Mouse (Mus musculus): ENCODE measurements at regions not wholly inside any gene's neighbourhood (a gene's known extent, or its start where the extent isn't known, plus 50 kb on each side); places are given as distances from the start of the nearest gene placed in this dataset.

DNA sequence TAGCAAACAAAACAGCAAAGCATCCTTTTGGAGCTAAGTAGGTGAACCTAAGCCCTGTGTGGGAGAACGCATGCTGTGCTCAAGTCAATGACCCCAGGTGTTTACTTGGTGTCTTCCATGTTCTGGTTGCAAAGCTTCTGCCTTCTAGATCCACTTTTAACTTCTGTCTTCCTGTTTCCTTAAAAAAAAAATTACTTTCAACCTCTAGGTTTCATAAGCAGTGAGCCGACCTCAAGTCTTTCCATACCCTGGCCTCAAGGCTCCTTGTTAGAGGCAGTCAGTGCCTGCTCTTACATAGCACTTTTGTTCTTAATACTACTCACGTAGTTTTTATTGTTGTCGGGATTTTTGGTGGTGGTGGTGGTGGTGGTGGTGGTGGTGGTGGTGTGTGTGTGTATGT lies 149.9 kb upstream of the Emcn start:
- H3K4me2 ChIP-seq (replicated peaks) = no peak overlapping the region
- no peaks in the 10 kb centered on the region for H3K4me1 ChIP-seq (replicated peaks)
- H3K4me3 ChIP-seq (replicated peaks) = no peak overlapping the region
- no peaks in the 10 kb centered on the region for H3K9me3 ChIP-seq
- H3K9ac ChIP-seq = no peak overlapping the region
- ATAC-seq = no peak
- H3K36me3 ChIP-seq = no peaks in the 10 kb centered on the region
- H3K27me3 ChIP-seq (replicated peaks) = no peaks in the 10 kb centered on the region
- WGBS = 82% methylated on average over 4 of the region's 4 CpGs
- H3K27ac ChIP-seq = no peak overlapping the region

GRCm38 (mm10) chr3:137193873-137194272 lies 147.0 kb upstream of the Emcn start:
- WGBS = 79% methylated on average over 1 of the region's 1 CpGs

DNA sequence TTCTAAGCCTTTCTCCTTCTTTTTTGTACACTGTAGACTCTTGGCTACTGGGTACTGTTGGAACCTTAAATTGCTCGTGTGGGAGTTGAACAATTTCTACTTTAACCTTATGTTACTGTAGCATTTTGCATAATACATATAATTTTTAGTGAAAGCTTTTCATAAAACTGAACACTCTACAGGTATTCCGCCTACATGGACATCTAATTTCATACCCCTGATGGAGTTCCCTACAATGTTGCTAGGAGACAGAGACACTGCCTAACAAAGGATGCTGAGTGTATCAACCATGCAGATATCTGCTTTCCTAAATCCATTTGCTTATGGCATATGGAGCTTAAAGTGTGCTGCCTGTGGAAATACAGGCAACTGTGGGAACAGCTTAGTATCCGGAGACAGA lies 129.2 kb upstream of the Emcn start:
- H3K4me3 ChIP-seq (replicated peaks) = no peak overlapping the region
- H3K27ac ChIP-seq = no peak overlapping the region
- no peaks in the 10 kb centered on the region for H3K4me1 ChIP-seq (replicated peaks)
- no peak overlapping the region for H3K9ac ChIP-seq
- ATAC-seq = no peak
- no peaks in the 10 kb centered on the region for H3K9me3 ChIP-seq
- no peak overlapping the region for H3K4me2 ChIP-seq (replicated peaks)
- WGBS = 84% methylated on average over 3 of the region's 3 CpGs
- H3K36me3 ChIP-seq = no peaks in the 10 kb centered on the region
- H3K27me3 ChIP-seq (replicated peaks) = no peaks in the 10 kb centered on the region

More at GRCm38 (mm10) chr3:137193873-137194272, 147.0 kb upstream of the Emcn start:
- Histone ChIP-seq H3K36me3 (no peaks in the 10 kb centered on the region), H3K4me3 (replicated peaks) (no peak overlapping the region), H3K4me2 (replicated peaks) (no peak overlapping the region), H3K27me3 (replicated peaks) (no peaks in the 10 kb centered on the region), H3K4me1 (replicated peaks) (no peaks in the 10 kb centered on the region), H3K9me3 (no peaks in the 10 kb centered on the region), H3K27ac (no peak overlapping the region), H3K9ac (no peak overlapping the region)
- ATAC-seq = no peak

DNA sequence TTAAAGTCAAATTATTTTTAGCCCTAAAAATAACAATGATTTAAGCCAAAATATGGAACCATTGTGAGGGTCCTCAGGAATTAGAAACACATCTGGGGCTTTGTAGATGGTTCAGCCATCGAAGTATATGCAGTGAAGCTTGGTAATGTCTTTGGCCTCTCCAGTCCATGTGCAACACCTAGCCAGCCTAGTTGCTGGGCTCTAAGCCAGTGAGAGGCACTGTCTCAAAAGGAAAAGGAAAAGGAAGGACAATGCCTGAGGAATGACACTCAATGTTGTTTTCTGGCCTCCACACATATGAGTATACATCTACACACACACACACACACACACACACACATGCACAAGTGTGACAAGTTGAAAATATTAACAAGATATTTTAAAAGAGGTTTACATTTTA lies 124.8 kb upstream of the Emcn start:
- H3K4me2 ChIP-seq (replicated peaks) = no peak overlapping the region
- H3K9me3 ChIP-seq = no peaks in the 10 kb centered on the region
- no peak overlapping the region for H3K27ac ChIP-seq
- H3K9ac ChIP-seq = no peak overlapping the region
- no peaks in the 10 kb centered on the region for H3K4me1 ChIP-seq (replicated peaks)
- no peak overlapping the region for H3K4me3 ChIP-seq (replicated peaks)
- no peaks in the 10 kb centered on the region for H3K27me3 ChIP-seq (replicated peaks)
- no peak for ATAC-seq
- WGBS = 84% methylated on average over 1 of the region's 1 CpGs
- H3K36me3 ChIP-seq = no peaks in the 10 kb centered on the region

DNA sequence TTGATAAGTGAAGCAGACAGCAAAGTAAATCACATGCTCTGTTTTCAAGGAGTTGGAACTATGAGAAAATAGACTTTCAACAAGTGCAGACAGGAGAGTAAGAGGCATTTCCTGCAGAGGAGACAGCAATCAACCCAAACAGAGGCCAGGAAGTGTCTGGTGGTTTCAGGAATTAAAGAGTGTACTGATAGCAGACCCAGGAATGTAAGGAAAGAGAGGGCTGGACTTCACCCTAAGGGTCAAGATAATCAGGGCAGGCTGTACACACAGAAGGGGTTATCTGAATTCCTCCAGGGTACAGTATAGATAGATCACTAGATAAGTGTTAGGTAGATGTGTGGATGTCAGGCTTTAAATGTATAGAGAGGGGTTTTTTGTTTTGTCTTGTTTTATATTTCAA lies 123.6 kb upstream of the Emcn start:
- no peaks in the 10 kb centered on the region for H3K36me3 ChIP-seq
- no peaks in the 10 kb centered on the region for H3K27me3 ChIP-seq (replicated peaks)
- H3K4me2 ChIP-seq (replicated peaks) = no peak overlapping the region
- no peak for ATAC-seq
- no peak overlapping the region for H3K9ac ChIP-seq
- H3K4me3 ChIP-seq (replicated peaks) = no peak overlapping the region
- no peaks in the 10 kb centered on the region for H3K9me3 ChIP-seq
- no peaks in the 10 kb centered on the region for H3K4me1 ChIP-seq (replicated peaks)
- no peak overlapping the region for H3K27ac ChIP-seq

GRCm38 (mm10) chr3:137217926-137218325 lies 122.9 kb upstream of the Emcn start:
- Histone ChIP-seq H3K9ac (no peak overlapping the region), H3K4me2 (replicated peaks) (no peak overlapping the region), H3K4me3 (replicated peaks) (no peak overlapping the region), H3K27ac (no peak overlapping the region), H3K36me3 (no peaks in the 10 kb centered on the region), H3K4me1 (replicated peaks) (no peaks in the 10 kb centered on the region), H3K27me3 (replicated peaks) (no peaks in the 10 kb centered on the region), H3K9me3 (no peaks in the 10 kb centered on the region)
- 92% methylated on average over 5 of the region's 5 CpGs for WGBS
- no peak for ATAC-seq

DNA sequence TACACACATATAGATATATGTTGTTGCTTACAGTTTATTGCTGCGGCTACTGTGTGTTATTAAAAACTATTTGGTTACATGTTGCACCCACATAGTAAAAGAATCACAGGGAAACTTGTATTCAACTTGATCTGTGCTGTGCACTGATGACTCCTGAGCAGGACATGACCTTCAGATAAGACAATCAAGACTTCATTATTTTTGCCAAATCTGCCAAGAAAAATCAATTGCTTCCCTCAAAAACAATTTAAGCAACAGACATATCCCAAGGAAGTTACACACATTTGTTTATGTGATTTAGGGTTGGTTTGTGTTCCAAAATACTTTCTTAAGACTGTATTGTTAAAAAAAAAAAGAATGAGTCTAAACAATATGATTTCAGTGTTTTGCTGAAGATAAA lies 114.7 kb upstream of the Emcn start:
- 80% methylated on average over 1 of the region's 1 CpGs for WGBS
- H3K9me3 ChIP-seq = no peaks in the 10 kb centered on the region
- H3K27ac ChIP-seq = no peak overlapping the region
- H3K9ac ChIP-seq = no peak overlapping the region
- H3K4me3 ChIP-seq (replicated peaks) = no peak overlapping the region
- H3K27me3 ChIP-seq (replicated peaks) = no peaks in the 10 kb centered on the region
- H3K4me1 ChIP-seq (replicated peaks) = no peaks in the 10 kb centered on the region
- H3K4me2 ChIP-seq (replicated peaks) = no peak overlapping the region
- no peaks in the 10 kb centered on the region for H3K36me3 ChIP-seq
- no peak for ATAC-seq

DNA sequence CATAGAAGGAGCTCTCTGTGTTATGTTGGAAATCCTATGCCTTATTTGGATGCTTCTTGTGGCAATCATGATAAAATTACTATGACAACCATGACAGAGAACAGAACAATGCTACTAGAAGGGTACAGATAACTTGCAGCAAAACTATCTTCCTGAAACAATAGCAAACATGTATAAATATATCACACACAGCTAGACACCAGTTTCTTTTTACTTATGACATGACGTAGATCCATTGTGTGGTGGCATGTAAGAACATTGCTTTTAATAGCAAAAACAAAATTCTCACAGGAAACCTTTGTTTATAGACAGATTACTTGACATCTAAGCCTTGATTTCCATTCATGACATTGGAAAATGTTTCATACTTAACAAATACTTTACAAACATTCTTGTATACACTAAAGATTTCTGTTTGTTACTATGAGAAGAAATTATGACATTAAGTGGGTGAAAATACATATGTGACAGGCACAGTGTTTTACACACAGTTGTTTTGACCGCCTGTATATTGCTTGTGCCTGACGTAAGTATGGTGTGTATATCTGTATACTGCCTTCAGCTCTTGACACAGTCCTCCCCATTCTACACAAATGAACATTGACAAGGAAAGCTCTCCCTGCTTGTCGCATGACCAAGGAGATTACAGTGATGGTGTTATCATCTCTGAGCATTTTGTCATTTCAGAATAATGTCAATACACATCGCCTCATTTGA lies 113.6 kb upstream of the Emcn start:
- Histone ChIP-seq H3K4me3 (replicated peaks) (no peak overlapping the region), H3K4me1 (replicated peaks) (no peaks in the 10 kb centered on the region), H3K27me3 (replicated peaks) (no peaks in the 10 kb centered on the region), H3K4me2 (replicated peaks) (no peak overlapping the region), H3K27ac (no peak overlapping the region), H3K9ac (no peak overlapping the region), H3K36me3 (no peaks in the 10 kb centered on the region), H3K9me3 (no peaks in the 10 kb centered on the region)
- ATAC-seq = no peak
- WGBS = 74% methylated on average over 5 of the region's 5 CpGs

- no peak for ATAC-seq
- H3K9ac ChIP-seq = no peak overlapping the region
- no peaks in the 10 kb centered on the region for H3K9me3 ChIP-seq
- no peaks in the 10 kb centered on the region for H3K27me3 ChIP-seq (replicated peaks)
- no peak overlapping the region for H3K27ac ChIP-seq
- H3K4me2 ChIP-seq (replicated peaks) = no peak overlapping the region
- H3K4me1 ChIP-seq (replicated peaks) = no peaks in the 10 kb centered on the region
- H3K36me3 ChIP-seq = no peaks in the 10 kb centered on the region
- 83% methylated on average over 5 of the region's 5 CpGs for WGBS
- H3K4me3 ChIP-seq (replicated peaks) = no peak overlapping the region
These were observed 112.5 kb upstream of the Emcn start for GRCm38 (mm10) chr3:137228416-137228815.

DNA sequence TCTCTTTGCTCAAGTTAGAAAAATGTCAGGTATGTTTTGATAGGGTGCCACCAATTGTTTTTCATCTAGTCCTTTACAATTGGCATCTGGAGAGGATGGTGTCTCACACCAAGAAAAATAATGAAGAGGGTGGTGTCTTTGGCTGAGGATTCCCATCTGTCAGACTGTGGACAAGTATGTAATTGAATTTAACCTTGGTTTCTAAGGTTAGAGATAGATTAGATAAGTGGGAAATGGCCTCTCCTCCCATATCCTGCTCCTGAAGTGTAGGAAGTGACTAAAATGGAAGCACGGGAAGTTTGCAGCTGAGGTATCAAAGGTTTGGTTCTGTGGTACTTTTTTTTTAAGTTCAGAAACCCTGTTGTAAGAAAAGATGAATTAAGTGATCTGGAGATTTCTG lies 98.0 kb upstream of the Emcn start:
- Histone ChIP-seq H3K4me3 (replicated peaks) (no peak overlapping the region), H3K27me3 (replicated peaks) (no peaks in the 10 kb centered on the region), H3K9ac (no peak overlapping the region), H3K4me2 (replicated peaks) (no peak overlapping the region), H3K9me3 (no peaks in the 10 kb centered on the region), H3K36me3 (no peaks in the 10 kb centered on the region), H3K4me1 (replicated peaks) (no peaks in the 10 kb centered on the region), H3K27ac (no peak overlapping the region)
- 37% methylated on average over 1 of the region's 1 CpGs for WGBS
- no peak for ATAC-seq

GRCm38 (mm10) chr3:137263907-137264306 lies 77.0 kb upstream of the Emcn start:
- Histone ChIP-seq H3K9ac (no peak overlapping the region), H3K27ac (no peak overlapping the region), H3K27me3 (replicated peaks) (no peaks in the 10 kb centered on the region), H3K36me3 (no peaks in the 10 kb centered on the region), H3K9me3 (no peaks in the 10 kb centered on the region), H3K4me1 (replicated peaks) (no peaks in the 10 kb centered on the region), H3K4me2 (replicated peaks) (no peak overlapping the region), H3K4me3 (replicated peaks) (no peak overlapping the region)
- WGBS = 95% methylated on average over 4 of the region's 4 CpGs
- ATAC-seq = no peak

- no peak overlapping the region for H3K4me2 ChIP-seq (replicated peaks)
- no peak overlapping the region for H3K4me3 ChIP-seq (replicated peaks)
- no peak overlapping the region for H3K27ac ChIP-seq
- no peak for ATAC-seq
- no peak overlapping the region for H3K9ac ChIP-seq
- 74% methylated on average over 1 of the region's 1 CpGs for WGBS
- H3K9me3 ChIP-seq = no peaks in the 10 kb centered on the region
- no peaks in the 10 kb centered on the region for H3K27me3 ChIP-seq (replicated peaks)
- H3K36me3 ChIP-seq = no peaks in the 10 kb centered on the region
- no peaks in the 10 kb centered on the region for H3K4me1 ChIP-seq (replicated peaks)
These were observed 73.1 kb upstream of the Emcn start for GRCm38 (mm10) chr3:137267752-137268151.

- no peaks in the 10 kb centered on the region for H3K36me3 ChIP-seq
- 53% methylated on average over 8 of the region's 8 CpGs for whole genome bisulfite sequencing
- no peak for ATAC-seq
- no peaks in the 10 kb centered on the region for H3K9me3 ChIP-seq
- no peak overlapping the region for H3K4me2 ChIP-seq (replicated peaks)
- no peaks in the 10 kb centered on the region for H3K4me1 ChIP-seq (replicated peaks)
- no peak overlapping the region for H3K4me3 ChIP-seq (replicated peaks)
- H3K27ac ChIP-seq = no peak overlapping the region
- H3K9ac ChIP-seq = no peak overlapping the region
- no peaks in the 10 kb centered on the region for H3K27me3 ChIP-seq (replicated peaks)
These were observed 65.4 kb upstream of the Emcn start for GRCm38 (mm10) chr3:137275444-137275843.

Measured in intestine, embryonic 15.5 days (tissue).